Mouse (Mus musculus): ENCODE results near the gene Carns1. TPM values are rescaled to one million over a fixed set of nuclear protein-coding genes. Genes with fewer than 3 reads are reported as not detected.

The Carns1 gene
- total and polyA plus RNA-seq, 3 experiments: 1.7 to 4.0 (median 3.8) TPM

DNA sequence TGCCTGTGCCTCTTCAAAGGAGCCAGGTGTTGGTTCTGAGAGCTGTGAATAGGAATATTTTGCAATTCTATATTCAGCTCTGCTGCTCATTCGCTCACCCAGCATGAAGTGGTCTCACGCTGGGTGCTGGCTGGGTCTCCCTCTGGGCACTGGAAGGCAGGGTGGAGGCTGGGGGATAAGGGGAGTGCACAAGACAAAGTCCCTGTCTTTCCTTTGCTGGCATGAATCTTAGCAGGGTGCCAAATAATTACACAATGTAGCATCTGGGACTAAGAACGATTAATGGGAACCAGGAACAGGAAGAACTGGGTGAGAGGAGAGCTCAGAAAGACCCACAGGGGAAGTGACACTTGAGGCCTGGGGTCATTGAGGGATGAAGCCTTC, 28.3 kb downstream of the Carns1 start:
- H3K9ac ChIP-seq (ENCODE audit: insufficient read depth, low read depth): no peak overlapping the region
- in situ Hi-C loops (cut with MboI; ENCODE audit: low pct_ligation_motif_present, low pct_unique_long_range_greater_than_20kb, low sequenced_read_pairs) (no loop called here), dilution Hi-C loops (cut with MboI; ENCODE audit: extremely low pct_ligation_motif_present, extremely low pct_unique_long_range_greater_than_20kb, low sequenced_read_pairs) (no loop called here)
- H3K4me3 ChIP-seq (replicated peaks in 1 of 3; ENCODE audit: low read depth in 2 of 3, low read length in 2 of 3, poor library complexity in 1 of 3): no peak overlapping the region
- no peak for DNase-seq (ENCODE audit: extremely low read depth)
- peaks cover 54 to 75% of the 10 kb centered on the region in 2 experiments for H3K4me1 ChIP-seq (ENCODE audit: control insufficient read depth in 1 of 2, insufficient read depth in 2 of 2)
- H3K79me2 ChIP-seq (replicated peaks; ENCODE audit: control insufficient read depth, extremely low read depth, insufficient read depth, poor library complexity, severe bottlenecking): peaks cover 15% of the 10 kb centered on the region
- no peak overlapping the region for H3K27ac ChIP-seq (ENCODE audit: insufficient read depth, low read depth)
- peaks cover 13 to 32% of the 10 kb centered on the region in 2 experiments for H3K36me3 ChIP-seq (replicated peaks in 1 of 2; ENCODE audit: control insufficient read depth in 1 of 2, insufficient read depth in 1 of 2, low read length in 1 of 2)
- H3K9me3 ChIP-seq (replicated peaks; ENCODE audit: low read length): peaks cover 5% of the 10 kb centered on the region
- TF ChIP-seq CTCF (conservative IDR thresholded peaks at IDR 0.05 in 1 of 2, IDR thresholded peaks at IDR 0.05 in 1 of 2; ENCODE audit: low read depth in 2 of 2, low read length in 2 of 2) (no peak), NRF1 (IDR thresholded peaks at IDR 0.05; ENCODE audit: low read depth, low read length) (no peak), GABPA (IDR thresholded peaks at IDR 0.05; ENCODE audit: insufficient replicate concordance, low read depth, low read length) (no peak), TCF12 (IDR thresholded peaks at IDR 0.05; ENCODE audit: low read depth, low read length) (no peak)
- H3K4me2 ChIP-seq (ENCODE audit: insufficient read depth, low read depth, poor library complexity, severe bottlenecking): no peak overlapping the region
- no peaks in the 10 kb centered on the region for H3K27me3 ChIP-seq (replicated peaks)

- DNase-seq (ENCODE audit: extremely low read depth): no peak
- TF ChIP-seq POLR2A (IDR thresholded peaks at IDR 0.05; ENCODE audit: low read depth, low read length) (no peak), HCFC1 (IDR thresholded peaks at IDR 0.05; ENCODE audit: low read depth, low read length) (no peak), ELF1 (IDR thresholded peaks at IDR 0.05; ENCODE audit: low read depth, low read length) (no peak; the same call in 1 of the 2 replicates), USF1 (IDR thresholded peaks at IDR 0.05; ENCODE audit: low read depth, low read length) (no peak), CHD1 (IDR thresholded peaks at IDR 0.05; ENCODE audit: low read depth, low read length) (no peak; the same call in 1 of the 2 replicates), BHLHE40 (IDR thresholded peaks at IDR 0.05; ENCODE audit: low read depth, low read length) (no peak), POLR2AphosphoS2 (IDR thresholded peaks at IDR 0.05; ENCODE audit: low read depth, low read length) (no peak), ZKSCAN1 (IDR thresholded peaks at IDR 0.05; ENCODE audit: borderline replicate concordance, low read depth, low read length) (no peak), PAX5 (IDR thresholded peaks at IDR 0.05; ENCODE audit: low read length) (no peak), MYC (IDR thresholded peaks at IDR 0.05; ENCODE audit: low read depth, low read length) (no peak), EP300 (IDR thresholded peaks at IDR 0.05; ENCODE audit: low read length) (no peak), MXI1 (IDR thresholded peaks at IDR 0.05; ENCODE audit: low read depth, low read length) (no peak), JUND (conservative IDR thresholded peaks at IDR 0.05; ENCODE audit: low read depth, low read length) (no peak), IRF4 (IDR thresholded peaks at IDR 0.05; ENCODE audit: low read depth, low read length) (no peak), CHD2 (IDR thresholded peaks at IDR 0.05; ENCODE audit: low read length) (no peak), NELFE (IDR thresholded peaks at IDR 0.05; ENCODE audit: low read depth, low read length) (no peak), JUN (IDR thresholded peaks at IDR 0.05; ENCODE audit: insufficient read depth, low read depth, low read length) (no peak), MAX (IDR thresholded peaks at IDR 0.05; ENCODE audit: low read length) (no peak), SIN3A (IDR thresholded peaks at IDR 0.05; ENCODE audit: low read length) (no peak)
- H3K4me1 ChIP-seq (ENCODE audit: control insufficient read depth in 1 of 2, insufficient read depth in 2 of 2): peaks cover 54 to 75% of the 10 kb centered on the region in 2 experiments
These were observed 28.8 kb downstream of the Carns1 start for GRCm38 (mm10) chr19:4146366-4147021.

More at GRCm38 (mm10) chr19:4146366-4147021, 28.8 kb downstream of the Carns1 start:
- Histone ChIP-seq H3K27me3 (replicated peaks) (no peaks in the 10 kb centered on the region), H3K9me3 (replicated peaks; ENCODE audit: low read length) (peaks cover 5% of the 10 kb centered on the region), H3K4me2 (ENCODE audit: insufficient read depth, low read depth, poor library complexity, severe bottlenecking) (no peak overlapping the region), H3K9ac (ENCODE audit: insufficient read depth, low read depth) (no peak overlapping the region), H3K4me3 (replicated peaks in 1 of 3; ENCODE audit: low read depth in 2 of 3, low read length in 2 of 3, poor library complexity in 1 of 3) (no peak overlapping the region), H3K27ac (ENCODE audit: insufficient read depth, low read depth) (no peak overlapping the region), H3K79me2 (replicated peaks; ENCODE audit: control insufficient read depth, extremely low read depth, insufficient read depth, poor library complexity, severe bottlenecking) (peaks cover 15% of the 10 kb centered on the region), H3K36me3 (replicated peaks in 1 of 2; ENCODE audit: control insufficient read depth in 1 of 2, insufficient read depth in 1 of 2, low read length in 1 of 2) (peaks cover 10 to 30% of the 10 kb centered on the region in 2 experiments)
- dilution Hi-C loops (cut with MboI; ENCODE audit: extremely low pct_ligation_motif_present, extremely low pct_unique_long_range_greater_than_20kb, low sequenced_read_pairs) (no loop called here), in situ Hi-C loops (cut with MboI; ENCODE audit: low pct_ligation_motif_present, low pct_unique_long_range_greater_than_20kb, low sequenced_read_pairs) (no loop called here)
